Mouse (Mus musculus) embryonic stem cell, embryonic (primary cell): ENCODE measurements around the gene Uimc1.

Experiments
- CTCF ChIA-PET, 4 experiments: fragments of 300-600 bp in 2 of 4; fragments of 350-600 bp in 2 of 4; sonication (Branson Sonifier 250); formaldehyde crosslinking; loops; one replicate each; lab custom pipeline; 2022; ENCODE audit warnings: inconsistent platforms in 2 of 4; lab: Charles Lee
- POLR2A ChIA-PET, 4 experiments: fragments of 300-600 bp in 2 of 4; fragments of 350-600 bp in 2 of 4; sonication (Branson Sonifier 250); formaldehyde crosslinking; loops; one replicate each; lab custom pipeline; 2022; ENCODE audit warnings: antibody characterized with exemption in 4 of 4, inconsistent platforms in 1 of 4; lab: Charles Lee

Gene Uimc1

DNA sequence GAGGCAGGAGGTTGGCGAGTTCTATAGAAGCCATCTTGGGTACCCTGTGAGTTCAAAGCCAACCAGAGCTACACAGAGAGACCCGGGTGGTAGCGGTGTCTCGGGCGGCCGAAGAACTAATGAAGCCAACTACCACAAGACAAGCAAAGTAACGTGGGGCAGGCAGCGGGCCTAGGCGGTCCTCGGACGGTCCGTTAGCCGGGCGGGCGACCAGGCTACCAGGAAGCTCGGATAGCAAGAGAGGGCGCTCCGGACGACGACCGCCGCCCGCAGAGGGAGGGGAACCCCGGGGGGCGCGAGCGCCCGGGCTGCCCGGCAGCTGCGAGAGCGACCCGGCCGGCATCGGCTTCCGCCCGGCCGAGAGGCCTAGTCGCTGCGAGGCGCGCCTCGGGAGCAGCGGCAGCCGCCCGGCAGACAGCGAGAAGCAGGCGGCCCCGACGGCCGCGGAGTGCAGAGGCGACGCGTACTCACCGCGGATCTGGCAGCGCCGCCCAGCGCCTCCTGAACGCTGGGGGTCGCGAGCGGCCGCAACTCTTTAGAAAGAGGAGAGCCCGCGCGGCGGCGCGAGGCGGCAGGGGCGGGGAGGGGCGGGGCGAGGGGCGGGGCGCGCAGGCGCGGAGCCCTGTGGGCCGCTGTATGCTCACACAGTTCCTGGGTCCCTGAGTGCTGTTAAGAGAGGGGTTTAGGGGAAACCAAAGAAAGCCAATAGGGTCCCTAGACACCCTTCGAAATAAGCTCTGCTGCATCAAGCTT lies at the start of gene Uimc1:
Uimc1 (minus strand) TSS at position 575 of the 753 bp plus-strand sequence.
- CTCF ChIA-PET = interaction anchor here in 1 of 4 experiments (0.6 kb wide), 2 partner anchors 115 to 189 kb away, joined by 3 read pairs; no protein-coding TSS in a partner anchor
- POLR2A ChIA-PET = interaction anchor here in 3 of 4 experiments (0.6 to 1.9 kb wide), 19 partner anchors 9 to 523 kb away, joined by 3 to 7 read pairs (median 3); partner anchors contain the start of genes Caml (in 1 of the 3) and Fgfr4 (in 1 of the 3)

DNA sequence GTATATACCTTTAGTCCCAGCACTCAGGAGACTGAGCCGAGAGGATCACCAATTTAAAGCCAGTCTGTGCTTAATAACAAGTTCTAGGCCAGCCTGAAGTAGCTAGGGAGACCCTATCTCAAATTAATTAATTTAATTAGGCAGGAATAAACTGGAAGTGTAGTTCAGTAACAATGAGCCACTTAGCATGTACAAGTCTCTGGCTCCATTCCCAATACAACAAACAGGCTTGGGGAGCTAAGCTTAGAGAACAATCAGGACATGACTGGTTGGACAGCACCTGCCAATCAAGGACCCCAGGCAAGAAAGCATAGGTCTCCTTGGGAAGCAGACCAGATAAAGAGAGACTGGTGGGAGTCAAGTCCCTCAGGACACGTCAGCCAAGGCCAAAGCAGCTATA lies 40.2 kb upstream of the Uimc1 start:
- ChIA-PET POLR2A (interaction anchor here in 2 of 4 experiments (0.6 to 2.1 kb wide), 5 partner anchors 12 to 50 kb away, joined by 3 to 8 read pairs (median 5); partner anchors contain the start of gene Fgfr4 (in 1 of the 2)), CTCF (interaction anchor here in 3 of 4 experiments (0.5 to 1.2 kb wide), 4 partner anchors 11 to 341 kb away, joined by 3 to 4 read pairs (median 3); no protein-coding TSS in a partner anchor)

DNA sequence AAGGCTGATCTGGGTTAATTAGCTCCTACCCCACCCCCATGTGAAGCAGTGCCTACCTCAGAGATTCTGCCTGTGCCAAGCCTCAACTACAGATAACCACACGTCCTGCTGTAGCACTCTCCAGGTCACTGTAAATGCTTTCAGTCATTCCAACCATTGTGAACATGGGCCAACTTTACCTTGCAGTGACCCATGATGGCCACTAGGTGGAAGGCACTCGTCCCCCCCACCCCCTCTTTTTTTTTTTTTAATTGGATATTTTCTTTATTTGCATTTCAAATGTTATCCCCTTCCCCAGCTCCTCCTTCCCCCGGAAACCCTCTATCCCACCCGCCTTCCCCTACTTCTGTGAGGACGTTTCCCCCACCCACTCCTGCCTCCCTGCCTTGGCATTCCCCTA lies 35.3 kb upstream of the Uimc1 start:
- ChIA-PET POLR2A (interaction anchor here in 3 of 4 experiments (0.7 to 9.1 kb wide), 16 partner anchors 8 to 80 kb away, joined by 3 to 58 read pairs (median 4); partner anchors contain the start of genes Fgfr4 (in 2 of the 3) and Zfp346 (in 1 of the 3)), CTCF (interaction anchor here (0.5 to 2.0 kb wide), 10 partner anchors 9 to 190 kb away, joined by 3 to 6 read pairs (median 3); no protein-coding TSS in a partner anchor)

DNA sequence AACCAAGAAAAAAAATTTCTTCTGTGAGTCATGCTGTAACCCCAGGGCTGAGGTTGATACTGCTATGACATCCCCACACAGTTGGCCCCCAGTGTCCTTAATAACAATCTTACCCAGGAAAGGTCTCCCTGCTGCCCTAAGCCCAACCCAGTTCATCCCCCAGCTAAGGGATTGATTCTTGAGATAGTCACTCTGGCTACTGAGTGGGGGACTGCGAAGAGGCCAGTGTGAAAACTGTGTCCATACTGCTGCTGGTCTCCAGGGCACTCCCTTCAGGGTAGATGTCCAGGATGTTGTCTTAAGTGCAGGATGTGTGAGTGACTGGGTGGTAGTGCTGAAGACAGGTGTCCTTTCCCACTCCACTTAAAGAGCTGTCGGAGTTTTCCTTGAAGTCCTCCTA lies 33.3 kb upstream of the Uimc1 start, which contains the start of gene Gm17617:
Gm17617 (minus strand) TSS at position 101 of the 400 bp plus-strand sequence.
- POLR2A ChIA-PET = interaction anchor here in 2 of 4 experiments (0.5 to 9.1 kb wide), 7 partner anchors 13 to 590 kb away, joined by 3 to 58 read pairs (median 3); partner anchors contain the start of gene Zfp346 (in 1 of the 2)
- CTCF ChIA-PET = interaction anchor here in 3 of 4 experiments (0.6 to 2.0 kb wide), 3 partner anchors 27 to 512 kb away, joined by 3 to 5 read pairs (median 3); partner anchors contain the start of gene Faf2 (in 1 of the 3)

DNA sequence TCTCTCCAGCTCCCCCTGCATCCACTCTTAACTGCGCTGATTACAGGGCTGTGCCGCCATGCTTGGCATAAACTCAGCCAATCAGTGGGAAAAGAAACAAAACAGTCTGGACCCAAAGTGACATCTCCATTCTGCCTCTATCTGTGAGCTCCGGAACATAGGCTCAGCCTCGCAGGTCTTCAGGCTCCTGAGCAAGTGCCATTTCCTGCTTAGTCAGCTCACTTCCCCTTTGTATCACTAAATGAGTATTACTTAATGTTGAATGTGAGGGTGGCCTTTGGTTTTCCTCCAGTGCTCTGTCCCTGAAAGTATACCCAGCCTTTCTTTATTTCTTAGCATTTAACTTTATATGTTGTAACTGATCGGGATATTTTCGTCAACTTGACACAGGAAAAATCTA lies 24.8 kb upstream of the Uimc1 start:
- ChIA-PET CTCF (interaction anchor here in 1 of 4 experiments (1.0 kb wide), 1 partner anchor 10 kb away, joined by 3 read pairs; no protein-coding TSS in a partner anchor), POLR2A (interaction anchor here in 2 of 4 experiments (0.6 to 1.0 kb wide), 5 partner anchors 12 to 752 kb away, joined by 3 to 4 read pairs (median 3); no protein-coding TSS in a partner anchor)

DNA sequence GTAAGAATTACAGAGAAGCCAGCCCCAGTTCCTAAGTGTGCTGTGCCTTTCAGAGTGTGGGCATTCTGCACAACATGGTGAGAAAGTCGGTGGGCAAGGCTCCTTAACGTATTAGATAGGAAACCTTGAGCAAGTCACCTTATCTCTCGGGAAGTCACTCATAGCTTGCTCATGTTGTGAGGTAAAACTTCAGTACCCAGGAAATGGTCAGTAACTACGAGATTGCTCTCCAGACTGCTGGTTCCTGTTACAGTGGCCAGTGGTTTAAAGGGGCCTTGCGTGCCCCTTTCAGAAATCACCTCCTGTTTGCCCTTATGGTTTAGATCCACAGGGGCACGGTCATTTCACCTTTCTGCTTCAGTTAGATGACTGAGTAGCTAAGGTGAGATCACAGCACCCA lies 14.3 kb upstream of the Uimc1 start:
- CTCF ChIA-PET = no interaction called here
- POLR2A ChIA-PET = interaction anchor here in 2 of 4 experiments (0.8 to 4.0 kb wide), 3 partner anchors 9 to 53 kb away, joined by 3 to 13 read pairs (median 12); partner anchors contain the start of gene Zfp346 (in 2 of the 2)

DNA sequence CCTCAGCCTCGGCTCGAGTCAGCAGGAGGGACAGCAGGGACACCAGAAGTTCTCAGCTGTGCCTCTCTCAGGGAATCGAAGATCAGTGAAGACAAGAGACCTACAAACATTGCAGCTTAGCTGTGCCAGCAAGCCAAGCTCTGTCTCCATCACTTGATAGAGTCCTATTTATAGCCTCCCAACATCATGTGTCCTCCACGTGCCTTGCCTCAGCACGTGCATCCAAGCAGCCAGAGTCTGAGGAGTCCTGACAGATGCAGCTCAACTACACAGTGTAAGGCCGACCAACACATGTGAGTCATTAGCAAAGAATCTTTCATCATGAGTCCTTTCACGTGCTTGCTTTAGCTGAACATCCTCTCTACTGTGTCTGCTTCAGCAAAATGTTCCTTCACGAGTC lies 7.6 kb upstream of the Uimc1 start:
- ChIA-PET POLR2A (interaction anchor here (0.5 to 6.5 kb wide), 14 partner anchors 10 to 148 kb away, joined by 3 to 58 read pairs (median 4); partner anchors contain the start of gene Gm17617 (in 1 of the 4)), CTCF (no interaction called here)

DNA sequence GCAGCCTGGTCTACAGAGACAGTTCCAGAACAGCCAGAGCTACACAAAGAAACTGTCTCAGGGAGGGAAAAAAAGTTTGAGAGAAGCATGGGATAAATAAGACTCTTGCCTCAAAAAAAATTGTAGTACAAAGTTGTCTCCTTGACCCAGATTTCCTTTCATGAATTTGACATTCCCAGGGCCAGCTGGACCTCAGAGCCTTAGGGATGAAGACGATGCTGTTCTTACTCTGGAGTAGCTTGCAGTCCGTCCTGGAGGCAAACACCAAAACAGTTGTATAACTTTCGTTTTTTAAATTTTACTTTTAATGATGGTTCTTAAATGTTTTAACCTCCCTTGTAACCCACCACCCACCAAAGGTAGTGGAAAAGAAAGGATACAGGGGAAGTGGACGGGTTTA lies 7.0 kb upstream of the Uimc1 start:
- ChIA-PET POLR2A (interaction anchor here in 2 of 4 experiments (0.6 to 6.5 kb wide), 18 partner anchors 9 to 354 kb away, joined by 3 to 58 read pairs (median 4); partner anchors contain the start of gene Gm17617 (in 1 of the 2)), CTCF (interaction anchor here in 1 of 4 experiments (0.7 kb wide), 1 partner anchor 1634 kb away, joined by 3 read pairs; no protein-coding TSS in a partner anchor)

DNA sequence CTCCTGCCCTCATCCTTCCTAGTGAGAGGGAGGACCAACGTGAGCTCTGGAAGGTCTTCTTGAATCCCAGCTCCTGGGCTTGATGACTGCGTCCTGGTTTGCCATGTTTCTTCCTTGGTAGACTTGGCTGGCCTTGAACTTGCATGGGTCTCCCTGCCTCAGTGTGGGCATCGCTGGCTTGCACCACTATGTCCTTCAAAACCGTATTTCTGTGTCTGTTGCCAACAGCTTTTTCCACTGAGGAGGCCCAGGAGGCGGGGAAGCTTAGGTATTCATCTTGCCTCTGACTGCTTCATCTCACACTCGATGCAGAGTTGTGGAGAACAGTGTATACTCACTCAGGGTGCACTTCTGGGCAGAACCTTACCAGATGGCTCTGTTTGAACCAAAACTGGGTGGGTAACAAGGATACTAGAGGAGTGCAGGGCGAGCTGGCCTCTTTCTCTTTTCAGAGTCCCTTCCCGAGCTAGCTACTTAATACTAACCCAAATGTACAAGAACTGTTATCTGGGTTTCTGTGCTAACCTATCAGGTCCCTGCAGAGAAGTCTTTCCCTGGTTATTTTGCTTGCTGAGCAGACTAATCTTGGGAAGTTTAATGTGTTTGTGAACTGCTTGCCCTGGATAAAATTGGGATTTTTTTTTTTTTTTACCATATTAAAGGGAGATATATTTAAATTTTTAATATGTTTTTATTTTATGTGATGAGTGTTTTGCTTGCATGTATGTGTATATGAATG lies 6.0 kb upstream of the Uimc1 start:
- ChIA-PET CTCF (interaction anchor here (0.6 to 1.4 kb wide), 4 partner anchors 64 to 1633 kb away, joined by 3 read pairs; no protein-coding TSS in a partner anchor), POLR2A (interaction anchor here (0.6 to 6.5 kb wide), 44 partner anchors 8 to 355 kb away, joined by 3 to 58 read pairs (median 4); partner anchors contain the start of genes Fgfr4 (in 1 of the 4) and Gm17617 (in 1 of the 4))

DNA sequence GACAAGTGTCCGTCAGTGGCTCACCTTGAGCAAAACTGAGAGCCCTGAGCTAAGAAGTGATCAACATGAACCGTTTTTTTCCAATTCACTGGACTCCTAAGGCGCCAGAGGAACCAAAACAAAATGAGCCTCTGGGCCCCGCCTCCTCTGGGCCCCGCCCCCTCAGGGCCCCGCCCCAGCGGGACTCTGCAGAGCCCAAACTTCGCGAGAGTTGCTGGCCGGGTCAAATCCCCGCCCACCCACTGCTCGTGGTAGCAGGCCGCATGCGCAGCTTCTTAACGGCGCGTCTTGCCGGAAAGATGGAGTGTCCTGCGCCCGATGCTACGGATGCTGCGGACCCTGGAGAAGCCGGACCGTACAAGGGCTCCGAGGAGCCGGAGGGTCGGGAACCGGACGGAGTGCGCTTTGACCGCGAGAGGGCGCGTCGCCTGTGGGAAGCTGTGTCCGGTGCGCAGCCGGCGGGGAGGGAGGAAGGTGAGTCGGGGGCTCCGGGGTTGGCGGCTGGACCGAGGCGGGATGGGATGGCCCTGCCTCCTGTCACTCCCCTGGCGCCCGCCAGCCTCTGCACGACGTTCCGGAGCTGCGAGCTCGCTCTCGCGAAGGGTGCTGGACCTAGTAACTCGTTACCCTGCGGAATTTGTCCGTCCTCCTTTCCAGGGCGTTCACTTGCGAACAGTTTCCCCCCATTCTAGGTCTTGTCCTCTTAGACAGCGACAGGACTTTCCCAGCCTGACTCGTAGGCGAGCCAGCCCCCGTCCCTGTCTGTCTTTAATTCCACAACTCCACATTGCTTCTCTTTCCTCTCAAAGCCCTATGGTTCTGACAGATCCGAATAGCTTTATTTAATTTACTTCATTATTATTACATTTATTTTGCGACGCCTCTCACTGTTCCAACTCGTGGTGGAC lies 5.2 kb upstream of the Uimc1 start, which contains the start of gene Zfp346:
Zfp346 (plus strand) TSS at position 267 of the 908 bp plus-strand sequence.
- POLR2A ChIA-PET = interaction anchor here (0.5 to 6.5 kb wide), 65 partner anchors 8 to 957 kb away, joined by 3 to 58 read pairs (median 4); partner anchors contain the start of genes Fgfr4 (in 2 of the 4), Gm17617 (in 1 of the 4), Lman2 (in 1 of the 4) and Tspan17 (in 1 of the 4)

DNA sequence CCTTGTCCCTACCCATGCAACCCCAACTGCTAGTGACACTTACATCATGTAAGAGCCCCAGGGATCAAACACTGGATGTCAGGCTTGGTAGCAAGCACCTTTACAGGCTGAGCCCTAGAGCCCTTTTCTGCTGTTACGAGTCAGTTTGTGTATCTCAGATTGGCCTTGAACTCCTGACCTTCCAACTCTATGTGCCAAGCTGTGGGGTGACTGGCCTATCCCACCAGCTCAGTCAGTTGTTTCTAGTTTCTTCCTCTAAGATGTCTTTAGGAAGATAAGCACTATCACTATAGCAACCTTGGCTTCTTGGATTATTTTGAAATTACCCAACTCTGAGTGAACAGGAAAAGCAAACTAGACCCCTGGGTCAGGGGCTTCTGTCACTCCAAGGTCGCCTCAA lies 3.3 kb upstream of the Uimc1 start:
- ChIA-PET POLR2A (interaction anchor here in 2 of 4 experiments (0.6 to 2.1 kb wide), 2 partner anchors 51 to 410 kb away, joined by 3 to 8 read pairs; partner anchors contain the start of gene Rnf44 (in 1 of the 2)), CTCF (no interaction called here)

More for the DNA sequence above, 5.2 kb upstream of the Uimc1 start, which contains the start of gene Zfp346:
- CTCF ChIA-PET = interaction anchor here (0.5 to 1.4 kb wide), 5 partner anchors 31 to 221 kb away, joined by 3 to 9 read pairs (median 3); no protein-coding TSS in a partner anchor

DNA sequence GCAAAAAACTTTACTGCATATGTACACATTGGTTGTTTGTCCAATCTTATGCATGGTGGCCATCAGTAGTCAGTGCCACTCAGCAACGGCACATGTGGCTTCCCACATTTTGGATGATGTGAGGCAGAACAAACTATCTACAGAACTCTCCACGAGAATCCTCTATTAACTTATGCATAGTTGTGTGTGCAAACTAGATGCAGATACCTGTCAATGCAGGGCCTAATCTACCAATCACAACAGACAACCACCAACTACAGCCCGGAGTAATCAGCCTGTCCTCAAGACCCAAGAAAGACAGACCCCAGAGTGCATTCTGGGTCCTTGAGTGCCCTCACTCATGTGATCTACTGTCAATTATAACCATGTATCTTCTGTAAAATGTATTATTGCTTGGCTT lies 2.3 kb upstream of the Uimc1 start:
- ChIA-PET CTCF (no interaction called here), POLR2A (no interaction called here)

DNA sequence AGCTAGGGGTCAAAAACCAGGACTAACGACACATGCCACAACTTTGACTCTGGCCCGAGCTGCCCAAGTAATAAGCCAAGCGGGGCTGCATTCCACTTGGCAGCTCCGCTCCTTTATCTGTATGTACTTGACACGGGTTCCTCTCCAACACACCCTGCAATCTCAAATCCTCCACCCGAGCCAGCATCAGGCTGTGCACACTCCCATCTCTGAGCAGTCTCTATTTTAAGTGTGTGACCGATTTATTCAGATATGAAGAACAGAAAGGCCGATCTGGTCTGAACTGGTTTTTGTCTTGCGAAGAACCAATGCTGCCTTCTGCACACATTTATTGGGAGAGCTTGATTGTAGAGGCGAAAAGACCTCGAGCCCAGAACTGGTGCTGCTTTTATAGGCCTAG lies 1.5 kb upstream of the Uimc1 start:
- ChIA-PET POLR2A (interaction anchor here in 2 of 4 experiments (0.6 to 1.3 kb wide), 4 partner anchors 34 to 101 kb away, joined by 3 to 6 read pairs (median 4); no protein-coding TSS in a partner anchor), CTCF (no interaction called here)

DNA sequence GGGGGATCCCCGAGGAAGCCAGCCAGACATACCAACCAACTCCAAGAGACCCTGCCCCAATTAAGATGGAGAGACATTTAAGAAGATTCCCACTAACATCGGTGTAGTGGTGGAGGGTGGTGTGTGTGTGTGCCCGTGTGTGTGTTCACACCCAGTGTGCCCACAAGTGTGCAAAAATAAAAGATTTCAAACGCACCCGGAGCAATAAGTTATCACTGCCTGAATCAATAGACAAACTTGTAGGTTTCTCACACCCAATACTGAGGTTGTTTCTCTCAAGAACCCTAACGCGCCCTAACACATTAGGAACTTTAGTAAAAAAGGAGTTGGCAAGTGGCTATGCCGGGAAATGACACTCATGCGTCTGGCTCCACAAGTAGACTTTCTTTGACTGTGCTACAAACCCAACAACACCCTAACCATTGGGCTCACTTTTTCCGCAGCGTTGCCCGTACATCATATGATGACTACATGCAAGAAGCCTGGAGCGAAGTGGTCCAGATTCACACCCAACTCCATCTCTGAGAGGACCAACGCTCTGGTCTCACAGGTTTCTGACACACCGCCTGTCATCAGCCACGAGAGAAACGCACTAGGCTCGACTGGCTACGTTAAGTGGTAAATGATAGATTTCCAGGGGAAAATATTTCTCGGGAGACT lies 904 bp downstream of the Uimc1 start:
- ChIA-PET CTCF (interaction anchor here in 1 of 4 experiments (0.6 kb wide), 2 partner anchors 115 to 190 kb away, joined by 3 read pairs; no protein-coding TSS in a partner anchor), POLR2A (interaction anchor here in 2 of 4 experiments (0.8 to 1.9 kb wide), 14 partner anchors 10 to 524 kb away, joined by 3 to 7 read pairs (median 4); partner anchors contain the start of gene Caml (in 1 of the 2))

DNA sequence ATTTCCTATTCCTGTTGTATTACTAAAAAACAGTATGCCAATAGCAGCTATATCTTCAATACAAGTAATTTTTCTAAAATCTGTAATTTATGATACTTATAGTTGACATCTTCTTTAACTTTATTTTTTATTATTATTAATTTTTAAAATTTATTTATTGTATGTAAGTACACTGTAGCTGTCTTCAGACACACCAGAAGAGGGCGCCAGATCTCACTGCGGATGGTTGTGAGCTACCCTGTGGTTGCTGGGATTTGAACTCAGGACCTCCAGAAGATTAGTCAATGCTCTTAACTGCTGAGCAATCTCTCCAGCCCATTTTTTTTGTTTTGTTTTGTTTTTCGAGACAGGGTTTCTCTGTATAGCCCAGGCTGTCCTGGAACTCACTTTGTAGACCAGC lies 2.3 kb downstream of the Uimc1 start:
- POLR2A ChIA-PET = interaction anchor here (0.6 to 1.6 kb wide), 9 partner anchors 8 to 315 kb away, joined by 3 to 6 read pairs (median 4); no protein-coding TSS in a partner anchor

More for the DNA sequence above, 2.3 kb downstream of the Uimc1 start:
- CTCF ChIA-PET = interaction anchor here in 3 of 4 experiments (0.6 to 1.3 kb wide), 5 partner anchors 33 to 184 kb away, joined by 3 to 7 read pairs (median 3); no protein-coding TSS in a partner anchor
